Mouse (Mus musculus): ENCODE measurements around the gene Fancf. TPM values are rescaled to one million over a fixed set of nuclear protein-coding genes. Genes with fewer than 3 reads are reported as not detected.

The Fancf gene
- polyA plus RNA-seq, 1 experiment from 2014 or later = 9.5 TPM

DNA sequence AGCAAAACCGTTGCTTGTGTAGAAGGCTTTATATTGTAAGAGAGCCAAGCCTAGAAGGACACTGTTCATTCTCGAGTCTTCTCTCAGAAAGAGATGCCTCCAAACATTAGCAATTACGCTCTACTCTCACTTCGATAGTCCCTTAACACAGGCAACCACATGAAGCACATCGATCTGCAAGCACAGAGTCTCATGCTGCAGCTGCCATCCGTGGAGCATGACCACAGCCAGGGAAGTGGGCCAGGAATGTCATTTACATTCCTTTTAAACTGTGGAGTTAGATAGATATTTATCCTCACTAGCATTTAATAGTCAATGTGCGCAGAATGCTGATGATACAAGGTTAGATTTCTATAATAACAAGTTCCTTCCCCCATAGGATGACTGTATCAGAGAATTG is 21.6 kb downstream of the Fancf start:
- ATAC-seq (ENCODE audit: insufficient number of reproducible peaks, low FRiP score) = no peak
- Histone ChIP-seq H3K36me3 (no peaks in the 10 kb centered on the region), H3K4me1 (replicated peaks) (no peaks in the 10 kb centered on the region), H3K4me2 (no peak overlapping the region), H3K27me3 (replicated peaks) (no peaks in the 10 kb centered on the region), H3K4me3 (no peak overlapping the region), H3K9me3 (replicated peaks) (no peaks in the 10 kb centered on the region), H3K9ac (no peak overlapping the region), H3K27ac (ENCODE audit: poor library complexity, severe bottlenecking) (no peak overlapping the region)
- WGBS = 75% methylated on average over 7 of the region's 7 CpGs

DNA sequence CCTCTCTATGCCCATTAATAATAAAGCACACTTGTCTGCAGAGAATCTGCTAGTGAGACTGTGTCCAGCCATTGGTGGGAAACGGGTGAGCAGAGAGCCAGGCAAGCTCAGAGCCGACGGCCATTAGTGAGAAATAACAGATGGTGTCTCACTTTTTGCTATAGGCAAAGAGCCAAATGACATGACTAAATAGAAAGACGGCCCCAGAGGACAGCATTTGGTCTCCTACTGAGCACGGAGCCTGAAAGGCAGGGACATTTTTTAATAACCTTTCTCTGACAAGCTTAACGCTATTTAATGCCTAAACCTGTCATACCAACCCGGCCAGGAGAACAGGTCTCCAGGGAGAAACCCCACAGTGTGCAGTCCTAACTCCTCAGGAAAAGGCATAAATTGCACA is 30.1 kb downstream of the Fancf start:
- no peak overlapping the region for H3K27ac ChIP-seq (ENCODE audit: poor library complexity, severe bottlenecking)
- no peaks in the 10 kb centered on the region for H3K36me3 ChIP-seq
- 49% methylated on average over 7 of the region's 7 CpGs for WGBS
- H3K9ac ChIP-seq = no peak overlapping the region
- no peaks in the 10 kb centered on the region for H3K27me3 ChIP-seq (replicated peaks)
- no peak overlapping the region for H3K4me3 ChIP-seq
- H3K4me2 ChIP-seq = no peak overlapping the region
- no peaks in the 10 kb centered on the region for H3K4me1 ChIP-seq (replicated peaks)
- H3K9me3 ChIP-seq (replicated peaks) = no peaks in the 10 kb centered on the region
- ATAC-seq (ENCODE audit: insufficient number of reproducible peaks, low FRiP score) = no peak

DNA sequence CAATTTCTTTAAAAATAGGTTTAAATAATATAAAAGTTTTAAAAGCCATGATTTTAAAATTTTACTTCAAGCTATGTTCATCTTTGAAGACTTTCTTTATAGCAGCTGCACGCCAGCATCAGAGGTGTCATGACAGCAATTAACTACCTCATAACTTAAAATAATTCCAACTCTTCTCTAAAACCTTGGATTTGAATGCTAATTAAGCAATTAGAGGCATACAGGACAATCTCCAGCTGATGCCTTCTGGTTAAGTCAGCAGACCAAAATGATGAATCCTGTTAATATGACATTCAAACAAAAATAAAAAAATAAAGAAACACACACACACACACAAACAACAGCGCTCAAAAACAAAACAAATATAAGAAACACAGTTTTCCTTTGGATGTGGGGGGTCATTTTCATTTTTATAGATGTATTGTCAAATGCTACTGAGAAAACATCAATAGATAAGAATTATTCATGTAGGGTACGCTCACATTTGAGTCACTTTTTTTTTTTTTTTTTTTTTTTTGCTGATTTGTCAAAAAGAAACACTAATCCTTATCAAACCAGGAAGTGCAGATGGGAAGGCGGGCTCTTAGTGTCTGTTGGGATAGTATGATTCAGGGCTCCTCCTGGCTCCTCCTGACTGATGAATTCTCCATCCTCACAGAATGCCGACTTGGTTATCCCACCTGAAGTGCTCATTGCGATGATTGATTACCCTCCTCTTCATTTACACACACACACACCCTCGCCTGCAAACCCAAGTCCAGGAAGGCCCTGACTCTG is 38.3 kb downstream of the Fancf start:
- no peaks in the 10 kb centered on the region for H3K36me3 ChIP-seq
- no peak overlapping the region for H3K9ac ChIP-seq
- WGBS = 67% methylated on average over 7 of the region's 7 CpGs
- ATAC-seq (ENCODE audit: insufficient number of reproducible peaks, low FRiP score) = no peak
- no peaks in the 10 kb centered on the region for H3K4me1 ChIP-seq (replicated peaks)
- no peak overlapping the region for H3K4me2 ChIP-seq
- H3K9me3 ChIP-seq (replicated peaks) = no peaks in the 10 kb centered on the region
- no peak overlapping the region for H3K27ac ChIP-seq (ENCODE audit: poor library complexity, severe bottlenecking)
- no peak overlapping the region for H3K4me3 ChIP-seq
- H3K27me3 ChIP-seq (replicated peaks) = no peaks in the 10 kb centered on the region

DNA sequence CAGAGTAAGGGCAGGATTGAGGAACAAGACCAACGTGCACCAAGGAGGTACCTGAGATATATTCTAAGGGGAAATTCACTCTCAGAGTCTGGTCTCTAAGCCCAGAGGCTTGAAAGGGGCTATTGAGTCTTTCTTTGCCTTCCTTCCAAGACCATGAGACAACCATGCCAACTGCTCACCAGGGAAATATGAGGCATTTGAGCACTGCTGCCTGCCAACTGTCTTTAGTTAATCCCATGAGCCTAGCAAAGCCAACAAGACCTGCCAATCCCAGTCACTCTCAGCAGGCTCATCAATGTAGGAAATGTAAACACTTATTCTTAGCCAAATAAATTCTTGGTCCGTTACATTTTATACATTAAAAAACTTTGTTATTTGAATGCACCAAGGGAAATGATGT is 40.6 kb downstream of the Fancf start:
- Histone ChIP-seq H3K27me3 (replicated peaks) (no peaks in the 10 kb centered on the region), H3K36me3 (no peaks in the 10 kb centered on the region), H3K4me1 (replicated peaks) (no peaks in the 10 kb centered on the region), H3K9ac (no peak overlapping the region), H3K9me3 (replicated peaks) (no peaks in the 10 kb centered on the region), H3K27ac (ENCODE audit: poor library complexity, severe bottlenecking) (no peak overlapping the region), H3K4me3 (no peak overlapping the region), H3K4me2 (no peak overlapping the region)
- no peak for ATAC-seq (ENCODE audit: insufficient number of reproducible peaks, low FRiP score)
- WGBS = 64% methylated on average over 2 of the region's 2 CpGs

DNA sequence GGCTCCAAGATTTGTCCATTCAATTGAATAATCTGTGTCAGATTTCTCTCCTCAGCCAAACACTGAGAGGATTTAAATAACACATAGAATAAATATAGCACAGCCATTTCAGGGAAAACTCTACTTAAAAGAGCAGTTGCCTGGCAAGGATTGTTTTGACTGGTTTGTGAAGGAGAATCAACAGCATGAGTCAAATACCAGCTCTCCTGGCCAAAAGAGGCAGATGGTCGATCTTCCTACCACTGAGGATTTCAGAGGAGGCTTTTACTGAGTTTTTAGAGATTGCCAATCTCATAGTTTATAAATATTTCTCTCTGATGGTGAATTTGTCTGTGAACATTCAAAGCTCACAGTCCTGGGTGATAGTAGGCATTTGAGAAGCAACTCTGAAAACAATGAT is 42.2 kb downstream of the Fancf start:
- Histone ChIP-seq H3K27me3 (replicated peaks) (no peaks in the 10 kb centered on the region), H3K36me3 (no peaks in the 10 kb centered on the region), H3K9ac (no peak overlapping the region), H3K9me3 (replicated peaks) (no peaks in the 10 kb centered on the region), H3K4me1 (replicated peaks) (no peaks in the 10 kb centered on the region), H3K4me2 (no peak overlapping the region), H3K4me3 (no peak overlapping the region), H3K27ac (ENCODE audit: poor library complexity, severe bottlenecking) (no peak overlapping the region)
- no peak for ATAC-seq (ENCODE audit: insufficient number of reproducible peaks, low FRiP score)
- 61% methylated on average over 1 of the region's 1 CpGs for WGBS

DNA sequence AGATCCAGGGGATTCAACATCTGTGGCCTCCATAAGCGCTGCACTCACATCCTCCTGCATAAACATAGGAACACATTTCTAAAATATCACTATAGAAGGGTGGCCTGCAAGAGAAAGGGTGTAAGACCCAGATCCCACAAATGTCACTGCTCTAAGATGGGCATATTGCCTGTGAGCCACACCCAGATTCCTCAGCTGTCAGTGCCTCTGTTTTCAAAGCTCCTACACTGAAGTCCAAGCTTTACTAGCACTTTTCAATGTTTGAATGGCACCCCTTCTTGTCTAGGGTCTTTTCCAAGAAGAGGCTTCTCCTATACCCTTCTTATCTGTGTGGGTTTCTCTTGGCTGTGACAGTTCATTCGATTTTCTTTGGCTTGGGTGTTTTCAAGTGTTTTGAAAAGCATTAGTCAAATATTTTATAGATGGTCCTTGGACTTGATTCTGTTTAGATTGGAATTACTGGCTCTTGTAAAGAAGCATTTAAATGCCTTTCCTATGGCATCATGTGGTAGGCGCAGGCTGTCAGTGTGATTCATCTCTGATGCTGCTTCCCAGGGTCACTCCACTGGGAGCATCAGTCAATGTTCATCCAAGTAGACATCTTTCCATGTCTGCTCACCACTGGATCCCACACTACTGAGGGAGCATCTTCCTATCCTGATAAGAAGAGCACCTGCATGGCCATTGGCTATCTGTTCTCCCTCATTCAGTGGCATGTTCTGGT is 43.7 kb downstream of the Fancf start:
- H3K36me3 ChIP-seq = no peaks in the 10 kb centered on the region
- no peak overlapping the region for H3K4me2 ChIP-seq
- H3K4me1 ChIP-seq (replicated peaks) = no peaks in the 10 kb centered on the region
- no peaks in the 10 kb centered on the region for H3K27me3 ChIP-seq (replicated peaks)
- H3K27ac ChIP-seq (ENCODE audit: poor library complexity, severe bottlenecking) = no peak overlapping the region
- H3K9ac ChIP-seq = no peak overlapping the region
- no peak for ATAC-seq (ENCODE audit: insufficient number of reproducible peaks, low FRiP score)
- no peaks in the 10 kb centered on the region for H3K9me3 ChIP-seq (replicated peaks)
- WGBS = 60% methylated on average over 3 of the region's 3 CpGs
- no peak overlapping the region for H3K4me3 ChIP-seq

DNA sequence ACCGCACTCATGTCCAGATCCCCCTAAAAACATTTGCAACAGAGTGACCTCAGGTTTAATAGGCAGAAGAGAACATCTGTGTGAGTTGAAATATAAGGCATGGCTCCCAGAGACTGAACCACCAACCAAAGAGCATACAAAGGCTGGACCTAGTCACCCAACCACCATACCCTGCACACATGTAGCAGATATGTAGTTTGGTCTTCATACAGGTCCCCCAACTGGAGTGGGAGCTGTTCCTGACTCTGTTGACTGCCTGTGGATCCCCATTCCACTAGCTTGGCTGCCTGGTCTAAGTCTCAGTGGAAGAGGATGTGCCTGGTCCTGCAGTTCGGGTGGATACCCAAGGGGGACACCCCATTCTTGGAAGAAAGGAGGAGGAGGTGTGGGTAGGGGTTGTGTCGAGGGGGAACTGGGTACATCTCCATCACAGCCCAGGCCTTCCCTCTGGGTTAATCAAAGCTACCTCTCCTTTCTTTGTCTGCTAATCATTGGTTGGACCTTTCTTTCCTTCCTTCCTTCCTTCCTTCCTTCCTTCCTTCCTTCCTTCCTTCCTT is 45.7 kb downstream of the Fancf start:
- no peak overlapping the region for H3K9ac ChIP-seq
- no peak for ATAC-seq (ENCODE audit: insufficient number of reproducible peaks, low FRiP score)
- H3K27me3 ChIP-seq (replicated peaks) = no peaks in the 10 kb centered on the region
- no peak overlapping the region for H3K27ac ChIP-seq (ENCODE audit: poor library complexity, severe bottlenecking)
- no peaks in the 10 kb centered on the region for H3K4me1 ChIP-seq (replicated peaks)
- no peak overlapping the region for H3K4me3 ChIP-seq
- H3K36me3 ChIP-seq = no peaks in the 10 kb centered on the region
- 46% methylated on average over 3 of the region's 3 CpGs for WGBS
- H3K4me2 ChIP-seq = no peak overlapping the region
- no peaks in the 10 kb centered on the region for H3K9me3 ChIP-seq (replicated peaks)

DNA sequence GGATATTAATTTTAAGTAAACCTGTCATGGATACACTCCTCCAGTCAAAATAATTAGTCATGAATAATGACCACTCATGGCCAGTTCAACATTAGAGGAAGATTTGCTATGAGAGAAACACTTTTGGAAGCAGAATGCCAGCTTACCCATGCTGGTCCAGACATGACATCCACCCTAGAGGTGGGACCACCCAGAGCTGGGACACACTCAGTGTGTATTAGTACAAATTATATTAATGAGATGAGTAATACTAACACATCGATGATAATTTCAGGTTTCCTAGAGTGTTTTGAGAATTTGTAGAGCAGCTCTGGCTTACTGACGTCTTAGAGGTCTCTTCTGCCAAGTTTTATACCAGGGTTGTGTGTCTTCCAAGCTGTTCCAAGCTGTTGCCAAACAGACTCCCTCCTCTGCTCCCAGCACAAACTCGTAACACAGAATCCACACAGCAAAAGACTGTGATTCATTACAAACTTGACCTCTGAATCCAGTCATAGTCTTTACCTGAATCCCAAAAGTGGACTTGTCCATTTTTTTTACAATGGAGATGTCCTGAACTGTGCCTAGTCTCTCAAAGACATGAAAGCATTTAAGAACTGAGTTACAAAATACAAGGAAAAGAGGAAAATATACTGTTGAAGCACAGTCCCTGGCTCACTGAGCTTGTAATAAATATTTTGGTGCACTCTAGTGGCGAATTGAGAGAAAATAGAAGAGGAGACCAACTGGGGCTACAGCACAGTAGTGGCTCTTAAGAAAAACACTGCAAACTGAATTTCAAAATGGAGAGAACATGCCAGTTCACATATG is 46.4 kb downstream of the Fancf start:
- Histone ChIP-seq H3K9me3 (replicated peaks) (no peaks in the 10 kb centered on the region), H3K27me3 (replicated peaks) (no peaks in the 10 kb centered on the region), H3K4me3 (no peak overlapping the region), H3K36me3 (no peaks in the 10 kb centered on the region), H3K4me1 (replicated peaks) (no peaks in the 10 kb centered on the region), H3K4me2 (no peak overlapping the region), H3K9ac (no peak overlapping the region), H3K27ac (ENCODE audit: poor library complexity, severe bottlenecking) (no peak overlapping the region)
- WGBS = 49% methylated on average over 4 of the region's 4 CpGs
- no peak for ATAC-seq (ENCODE audit: insufficient number of reproducible peaks, low FRiP score)

Other genes starting within 250 kb of the Fancf start
- gene Slc17a6, start 240.3 kb downstream of the Fancf start, polyA plus RNA-seq (2016; fragmentation: Nextera tagmentation; extraction: Ambion mirVana) = 0.08 TPM in 1 of 2 replicates, not detected in the other
- gene Gas2, start 252 bp downstream of the Fancf start, polyA plus RNA-seq (2016; fragmentation: Nextera tagmentation; extraction: Ambion mirVana) = 7.1 and 8.1 TPM in 2 replicates
- gene Svip, start 143.8 kb upstream of the Fancf start, polyA plus RNA-seq (2016; fragmentation: Nextera tagmentation; extraction: Ambion mirVana) = 12.0 and 14.0 TPM in 2 replicates
- gene 1700015G11Rik, start 153.5 kb upstream of the Fancf start, polyA plus RNA-seq (2016; fragmentation: Nextera tagmentation; extraction: Ambion mirVana) = not detected in 2 replicates

Measured in heart, embryonic 12.5 days (tissue).